Mouse (Mus musculus) heart, postnatal 0 days (tissue): Measurements from ENCODE around the gene Defb45.

Source experiments
- CTCF ChIP-seq: IDR thresholded peaks from 2 replicates; pipeline ENCODE4 v1.5.1; 2016; ENCODE audit warnings: antibody characterized with exemption, control low read depth, low read depth
- EP300 ChIP-seq: IDR thresholded peaks from 2 replicates; pipeline ENCODE4 v1.6.1; 2016; ENCODE audit warnings: antibody characterized with exemption, low read depth

GRCm38 (mm10) chr2:152569038-152569437, 30.2 kb downstream of the Defb45 start, which contains the start of gene Gm17416:
- TF ChIP-seq CTCF (no peak), EP300 (no peak)
